Mouse (Mus musculus) ES-Bruce4 (cell line): ENCODE results near the gene Slc39a2. TPM values are rescaled to one million over a fixed set of nuclear protein-coding genes. Genes with fewer than 3 reads are reported as not detected.

Experiments
- H3K27ac ChIP-seq: 2 replicates; pipeline ENCODE4 v1.5.1; 2012; ENCODE audit warnings: low read length, inconsistent platforms; ENCODE audit not compliant: insufficient read depth
- H3K27me3 ChIP-seq: 2 replicates; pipeline ENCODE4 v1.6.1; 2012; ENCODE audit warnings: mild to moderate bottlenecking, low read length, inconsistent platforms; ENCODE audit not compliant: control insufficient read depth, poor library complexity, insufficient read depth, severe bottlenecking
- H3K36me3 ChIP-seq: 2 replicates; pipeline ENCODE4 v1.6.1; 2012; ENCODE audit warnings: inconsistent platforms, mild to moderate bottlenecking, low read length, moderate library complexity; ENCODE audit not compliant: control insufficient read depth, poor library complexity, insufficient read depth, severe bottlenecking
- H3K4me1 ChIP-seq: one replicate; pipeline ENCODE4 v1.8.1; 2011; ENCODE audit warnings: low read length; ENCODE audit not compliant: control insufficient read depth, insufficient read depth
- H3K4me3 ChIP-seq: 2 replicates; pipeline ENCODE4 v1.5.1; 2011; ENCODE audit warnings: low read depth, mild to moderate bottlenecking, low read length
- H3K9ac ChIP-seq: 2 replicates; pipeline ENCODE4 v1.6.1; 2012; ENCODE audit warnings: low read depth, mild to moderate bottlenecking, inconsistent platforms; ENCODE audit not compliant: poor library complexity, severe bottlenecking
- H3K9me3 ChIP-seq: replicated peaks from 2 replicates; pipeline ENCODE4 v1.6.1; 2012; ENCODE audit warnings: mild to moderate bottlenecking, low read length, inconsistent platforms; ENCODE audit not compliant: control insufficient read depth, poor library complexity, insufficient read depth, severe bottlenecking
- CTCF ChIP-seq: IDR thresholded peaks from one replicate; pipeline ENCODE4 v1.8.1; 2011; ENCODE audit warnings: low read depth, low read length
- EP300 ChIP-seq: IDR thresholded peaks from 2 replicates; pipeline ENCODE4 v1.6.1; 2011; ENCODE audit warnings: low read depth, low read length; ENCODE audit not compliant: insufficient read depth
- POLR2A ChIP-seq: IDR thresholded peaks from one replicate; pipeline ENCODE4 v1.8.1; 2011; ENCODE audit warnings: low read length; ENCODE audit not compliant: insufficient read depth
- polyA plus RNA-seq: library from polyadenylated mRNA; stranded (reverse); fragments of >200 nt; gene quantifications from 2 replicates; pipeline ENCODE4 v1.2.4, GENCODE M21; 2011; ENCODE audit warnings: low read depth; ENCODE audit not compliant: missing spikeins, insufficient read depth, insufficient read length

The Slc39a2 gene
- polyA plus RNA-seq, 1 experiment = 2.7 TPM

- Histone ChIP-seq H3K9me3 (no peaks in the 10 kb centered on the region), H3K9ac (peak within 1 kb of the TSS; percentile 75), H3K36me3 (peaks cover 28% of the 10 kb centered on the region), H3K4me3 (peak within 1 kb of the TSS; percentile 84), H3K4me1 (peaks cover 2% of the 10 kb centered on the region), H3K27me3 (no peaks in the 10 kb centered on the region), H3K27ac (peak within 1 kb of the TSS; percentile 82)
- TF ChIP-seq EP300 (no peak), CTCF (no peak), POLR2A (no peak)
These were observed 7.9 kb upstream of the Slc39a2 start, which contains the start of gene Mettl17 for GRCm38 (mm10) chr14:51884598-51885331. Gene Mettl17 (plus strand): TSS chr14:51884842.

DNA sequence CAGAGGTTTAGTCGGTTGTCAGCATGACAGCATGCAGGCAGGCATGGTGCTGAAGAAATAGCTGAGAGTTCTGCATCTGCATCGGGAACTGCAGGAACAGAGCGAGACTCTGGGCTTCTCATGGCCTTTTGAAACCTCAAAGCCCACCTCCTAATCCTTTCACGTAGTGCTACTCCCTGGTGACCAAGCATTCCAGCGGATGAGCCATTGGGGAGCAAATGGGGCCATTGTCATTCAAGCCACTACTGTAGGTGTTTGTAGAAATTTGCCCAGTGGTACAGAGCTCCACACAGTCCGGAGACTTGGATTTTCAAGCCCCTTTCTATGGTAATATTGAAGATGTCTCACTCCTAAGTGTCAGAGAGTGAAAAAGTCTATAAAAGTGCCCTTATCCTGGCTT lies 6.6 kb upstream of the Slc39a2 start:
- Histone ChIP-seq H3K9ac (no peak overlapping the region), H3K27ac (no peak overlapping the region), H3K4me3 (peak overlapping the region; percentile 23; the same call in 1 of the 2 replicates), H3K36me3 (peaks cover 37% of the 10 kb centered on the region), H3K27me3 (no peaks in the 10 kb centered on the region), H3K9me3 (no peaks in the 10 kb centered on the region), H3K4me1 (peaks cover 2% of the 10 kb centered on the region)
- no peak for TF ChIP-seq POLR2A
- TF ChIP-seq EP300 = no peak
- TF ChIP-seq CTCF = no peak

GRCm38 (mm10) chr14:51889833-51890232 lies 2.9 kb upstream of the Slc39a2 start:
- TF ChIP-seq EP300 (no peak), CTCF (no peak), POLR2A (no peak)
- no peaks in the 10 kb centered on the region for H3K27me3 ChIP-seq
- peaks cover 43% of the 10 kb centered on the region for H3K36me3 ChIP-seq
- H3K9me3 ChIP-seq = no peaks in the 10 kb centered on the region
- no peak overlapping the region for H3K27ac ChIP-seq
- H3K4me3 ChIP-seq = no peak overlapping the region
- no peak overlapping the region for H3K9ac ChIP-seq
- H3K4me1 ChIP-seq = peaks cover 5% of the 10 kb centered on the region

DNA sequence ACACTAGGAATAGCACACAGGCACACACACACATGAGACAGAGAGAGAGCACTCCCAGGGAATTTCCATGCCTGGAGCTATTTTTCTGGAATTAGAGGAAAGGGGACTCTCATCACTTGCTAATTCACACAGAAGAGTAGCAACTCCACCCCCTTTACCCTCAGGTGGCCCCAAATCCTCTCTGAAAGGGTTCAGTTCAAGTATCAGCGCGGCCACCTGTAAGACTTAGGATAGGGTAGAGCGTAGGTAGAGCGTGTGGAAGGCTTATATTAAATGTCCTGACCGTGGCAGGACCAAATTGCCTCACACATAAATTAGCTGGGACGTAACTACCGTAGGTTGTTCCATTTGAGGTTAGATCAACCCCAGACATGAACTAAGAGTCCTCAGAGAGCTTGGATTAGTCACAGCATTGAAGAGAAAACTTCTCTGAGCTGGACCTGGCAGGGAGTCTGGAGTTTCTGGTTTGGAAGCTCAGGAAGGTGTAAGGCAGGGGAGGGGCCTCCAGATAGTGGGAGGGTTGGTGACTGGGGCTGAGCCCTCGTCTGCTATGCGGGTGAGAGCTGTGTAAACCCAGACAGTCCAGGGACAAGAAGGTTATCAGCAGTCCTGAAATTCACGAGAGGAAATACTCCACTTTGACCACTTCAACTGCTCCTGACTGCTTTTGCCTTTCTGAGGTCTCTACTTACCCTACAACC lies 555 bp downstream of the Slc39a2 start:
- H3K27ac ChIP-seq = peak overlapping the region; percentile 64
- TF ChIP-seq EP300 (no peak), POLR2A (no peak), CTCF (no peak)
- H3K9me3 ChIP-seq = no peaks in the 10 kb centered on the region
- peaks cover 29% of the 10 kb centered on the region for H3K36me3 ChIP-seq
- no peak overlapping the region for H3K4me3 ChIP-seq
- no peak overlapping the region for H3K9ac ChIP-seq
- no peaks in the 10 kb centered on the region for H3K27me3 ChIP-seq
- peaks cover 3% of the 10 kb centered on the region for H3K4me1 ChIP-seq

DNA sequence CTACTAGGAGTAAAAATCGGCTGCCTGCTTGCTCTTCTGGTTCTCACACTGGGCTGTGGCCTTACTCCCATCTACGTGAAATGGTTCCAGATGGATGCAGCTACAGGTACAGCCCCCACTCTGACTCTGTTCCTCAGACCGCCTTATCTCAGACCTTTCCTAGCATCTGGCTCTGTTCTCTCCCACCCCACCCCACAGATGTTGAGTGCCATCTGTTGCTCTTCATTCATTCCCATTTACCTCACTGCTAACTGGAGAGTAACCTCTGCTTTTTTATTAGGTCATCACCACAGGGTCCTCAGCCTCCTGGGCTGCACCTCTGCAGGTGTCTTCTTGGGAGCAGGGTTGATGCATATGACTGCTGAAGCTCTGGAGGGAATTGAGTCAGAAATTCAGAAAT lies 1.1 kb downstream of the Slc39a2 start:
- peaks cover 3% of the 10 kb centered on the region for H3K4me1 ChIP-seq
- no peak overlapping the region for H3K4me3 ChIP-seq
- H3K27me3 ChIP-seq = no peaks in the 10 kb centered on the region
- H3K9me3 ChIP-seq = no peaks in the 10 kb centered on the region
- H3K36me3 ChIP-seq = peaks cover 25% of the 10 kb centered on the region
- no peak for TF ChIP-seq EP300
- no peak for TF ChIP-seq POLR2A
- TF ChIP-seq CTCF = no peak
- no peak overlapping the region for H3K27ac ChIP-seq
- H3K9ac ChIP-seq = no peak overlapping the region

GRCm38 (mm10) chr14:51895071-51895470 lies 2.4 kb downstream of the Slc39a2 start:
- TF ChIP-seq EP300 (no peak), POLR2A (no peak), CTCF (no peak)
- Histone ChIP-seq H3K9ac (no peak overlapping the region), H3K4me1 (peaks cover 3% of the 10 kb centered on the region), H3K36me3 (peaks cover 13% of the 10 kb centered on the region), H3K27me3 (no peaks in the 10 kb centered on the region), H3K9me3 (no peaks in the 10 kb centered on the region), H3K27ac (no peak overlapping the region), H3K4me3 (no peak overlapping the region)
